Mouse (Mus musculus): ENCODE results near the gene Pakap.

GRCm38 (mm10) chr4:57634956-57635355 lies 67.0 kb downstream of the Pakap start:
- TF ChIP-seq CTCF (IDR thresholded peaks at IDR 0.05; ENCODE audit: insufficient read depth, low read depth, low read length) (no peak), POLR2A (IDR thresholded peaks at IDR 0.05; ENCODE audit: insufficient read depth, low read depth, low read length) (no peak)
